Mouse (Mus musculus) naive thymus-derived CD4-positive, alpha-beta T cell, adult 2 months (primary cell): Measurements from ENCODE around the gene Olfr1115.
"Not testable (repeated sequence)": the region's sequence is repeated elsewhere in the genome, so short reads cannot be mapped to it uniquely, and the experiment has no call there.

Source experiments
- DNase-seq: peaks from one replicate; pipeline ENCODE4 v3.0.0-alpha.2; 2011; ENCODE audit warnings: low read depth

Olfr1115 gene

GRCm38 (mm10) chr2:87247713-87248112 lies at the start of gene Olfr1115:
Gene Olfr1115, plus strand, starts transcription at chr2:87248013.
- DNase-seq: no peak

- no peak for DNase-seq
These were observed 39.1 kb upstream of the Olfr1115 start, which contains the start of gene Olfr1113 for GRCm38 (mm10) chr2:87208670-87209069. Gene Olfr1113, plus strand, starts transcription at chr2:87208970.

- DNase-seq: no peak
These were observed 19.4 kb downstream of the Olfr1115 start, which contains the start of gene Olfr1116 for GRCm38 (mm10) chr2:87267234-87267633. Gene Olfr1116, plus strand, starts transcription at chr2:87267534.

- DNase-seq: not testable (repeated sequence)
These were observed 46.2 kb downstream of the Olfr1115 start for GRCm38 (mm10) chr2:87293977-87294376.
